Mouse (Mus musculus): ENCODE measurements at regions not wholly inside any gene's neighbourhood (a gene's known extent, or its start where the extent isn't known, plus 50 kb on each side); places are given as distances from the start of the nearest gene placed in this dataset.

DNA sequence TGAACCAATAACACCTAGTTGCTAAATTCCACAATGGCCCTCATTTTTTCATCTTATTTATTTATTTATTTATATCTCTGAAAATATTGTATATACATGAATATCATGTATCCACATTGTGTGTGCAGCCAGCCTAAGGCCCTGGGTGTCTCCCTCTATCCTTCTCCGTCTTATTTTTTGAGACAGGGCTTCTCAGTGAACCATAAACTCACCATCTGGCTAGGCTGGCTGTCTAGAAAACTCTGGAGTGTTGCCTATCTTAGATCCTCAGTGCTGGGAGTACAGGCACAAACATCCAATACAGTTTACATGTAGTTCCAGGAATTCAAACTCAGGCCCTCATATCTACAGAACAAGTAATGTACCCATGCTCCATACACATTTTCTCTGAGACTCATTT is 139.7 kb upstream of the Chrm2 start:
- no peak overlapping the region for H3K9ac ChIP-seq (ENCODE audit: low read length)
- no peaks in the 10 kb centered on the region for H3K9me3 ChIP-seq (ENCODE audit: control insufficient read depth, low read length)
- no peak for ATAC-seq (ENCODE audit: low FRiP score)
- no peaks in the 10 kb centered on the region for H3K36me3 ChIP-seq (ENCODE audit: control insufficient read depth, insufficient read depth, low read length)
- H3K27me3 ChIP-seq (ENCODE audit: control insufficient read depth, insufficient read depth, low read length), result no peaks in the 10 kb centered on the region
- no peaks in the 10 kb centered on the region for H3K4me1 ChIP-seq (ENCODE audit: control insufficient read depth, insufficient read depth, low read length)
- no peak overlapping the region for H3K27ac ChIP-seq (ENCODE audit: low read depth, low read length)
- WGBS, result 89% methylated on average over 1 of the region's 1 CpGs
- H3K4me3 ChIP-seq (ENCODE audit: low read depth, low read length), result no peak overlapping the region
- no peak overlapping the region for H3K4me2 ChIP-seq
- DNase-seq (ENCODE audit: low spot score, missing footprints), result no peak

DNA sequence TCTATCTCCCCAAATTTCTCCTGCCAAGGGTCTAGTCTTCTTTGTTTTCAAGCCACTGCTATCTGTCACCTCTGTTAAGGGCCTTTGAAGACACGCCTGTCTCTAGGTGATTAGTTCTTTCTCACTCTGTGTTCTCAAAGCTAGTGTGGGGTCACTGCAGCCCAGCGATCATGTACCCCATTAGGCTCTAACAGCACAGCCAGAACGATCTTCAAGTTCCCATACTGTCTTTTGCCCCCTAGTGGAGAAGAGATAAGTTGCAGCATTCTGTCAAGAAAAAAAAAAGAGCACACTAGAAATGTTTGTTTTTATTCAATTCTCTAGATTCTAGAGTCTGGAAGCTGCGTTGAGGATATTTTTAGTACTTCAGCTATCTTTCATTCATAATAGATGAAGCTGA is 138.8 kb upstream of the Chrm2 start:
- Histone ChIP-seq H3K9ac (ENCODE audit: low read length) (no peak overlapping the region), H3K9me3 (ENCODE audit: control insufficient read depth, low read length) (no peaks in the 10 kb centered on the region), H3K4me3 (ENCODE audit: low read depth, low read length) (no peak overlapping the region), H3K27ac (ENCODE audit: low read depth, low read length) (no peak overlapping the region), H3K27me3 (ENCODE audit: control insufficient read depth, insufficient read depth, low read length) (no peaks in the 10 kb centered on the region), H3K4me2 (no peak overlapping the region), H3K4me1 (ENCODE audit: control insufficient read depth, insufficient read depth, low read length) (no peaks in the 10 kb centered on the region), H3K36me3 (ENCODE audit: control insufficient read depth, insufficient read depth, low read length) (no peaks in the 10 kb centered on the region)
- DNase-seq (ENCODE audit: low spot score, missing footprints) (peak; percentile 89), ATAC-seq (ENCODE audit: low FRiP score) (0 out of 2 replicates have a peak, but pooled peaks have one; percentile 44)
- WGBS, result 34% methylated on average over 4 of the region's 4 CpGs

- whole genome bisulfite sequencing, result 91% methylated on average over 10 of the region's 10 CpGs
- no peaks in the 10 kb centered on the region for H3K36me3 ChIP-seq (ENCODE audit: control insufficient read depth, insufficient read depth, low read length)
- ATAC-seq (ENCODE audit: low FRiP score), result no peak
- H3K27ac ChIP-seq (ENCODE audit: low read depth, low read length), result no peak overlapping the region
- no peaks in the 10 kb centered on the region for H3K4me1 ChIP-seq (ENCODE audit: control insufficient read depth, insufficient read depth, low read length)
- H3K4me2 ChIP-seq, result no peak overlapping the region
- no peak overlapping the region for H3K4me3 ChIP-seq (ENCODE audit: low read depth, low read length)
- H3K9me3 ChIP-seq (ENCODE audit: control insufficient read depth, low read length), result no peaks in the 10 kb centered on the region
- no peak for DNase-seq (ENCODE audit: low spot score, missing footprints)
- H3K9ac ChIP-seq (ENCODE audit: low read length), result no peak overlapping the region
- H3K27me3 ChIP-seq (ENCODE audit: control insufficient read depth, insufficient read depth, low read length), result no peaks in the 10 kb centered on the region
Measured at GRCm38 (mm10) chr6:36266717-36267402, 121.0 kb upstream of the Chrm2 start.

DNA sequence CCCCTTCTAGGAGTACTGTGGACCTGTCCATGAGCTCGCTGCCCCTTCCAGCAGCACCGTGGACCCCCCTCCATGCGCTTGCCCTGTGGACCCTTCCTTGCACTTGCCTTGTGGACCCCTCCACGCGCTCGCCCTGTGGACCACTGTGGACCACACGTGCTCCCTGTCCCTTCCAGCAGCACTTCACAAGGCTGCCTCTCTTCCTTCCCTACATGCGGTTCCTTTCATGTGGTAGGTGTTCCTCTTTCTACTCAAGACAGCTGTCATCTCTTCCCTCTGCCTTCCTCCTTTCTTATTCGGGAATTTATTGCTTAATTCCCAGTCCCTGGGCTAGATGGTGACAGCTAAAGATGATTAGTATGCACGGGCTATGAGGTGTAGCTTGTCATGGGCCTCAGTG is 101.2 kb upstream of the Chrm2 start:
- DNase-seq (ENCODE audit: low spot score, missing footprints) (no peak), ATAC-seq (ENCODE audit: low FRiP score) (no peak)
- Histone ChIP-seq H3K4me2 (no peak overlapping the region), H3K9ac (ENCODE audit: low read length) (no peak overlapping the region), H3K36me3 (ENCODE audit: control insufficient read depth, insufficient read depth, low read length) (no peaks in the 10 kb centered on the region), H3K9me3 (ENCODE audit: control insufficient read depth, low read length) (no peaks in the 10 kb centered on the region), H3K27ac (ENCODE audit: low read depth, low read length) (no peak overlapping the region), H3K4me1 (ENCODE audit: control insufficient read depth, insufficient read depth, low read length) (no peaks in the 10 kb centered on the region), H3K27me3 (ENCODE audit: control insufficient read depth, insufficient read depth, low read length) (no peaks in the 10 kb centered on the region), H3K4me3 (ENCODE audit: low read depth, low read length) (no peak overlapping the region)
- 82% methylated on average over 10 of the region's 10 CpGs for WGBS

DNA sequence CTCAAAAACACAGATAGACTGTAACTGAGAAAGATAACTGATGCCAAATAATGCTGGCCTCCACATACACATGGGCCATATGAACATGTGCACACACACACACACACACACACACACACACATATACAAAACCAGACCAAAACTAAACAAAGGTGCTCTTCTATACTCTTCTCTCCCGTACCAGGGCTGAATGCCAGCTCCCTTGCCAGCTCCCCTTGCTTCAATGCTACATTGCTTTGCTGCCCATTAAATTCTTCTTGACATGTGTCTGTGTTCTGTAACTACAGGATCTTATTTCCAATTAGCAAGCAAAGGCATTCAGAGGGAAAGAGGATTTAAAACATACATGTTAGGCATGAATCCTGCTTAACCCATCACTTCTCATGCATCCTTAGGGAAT is 74.3 kb upstream of the Chrm2 start:
- H3K27me3 ChIP-seq (ENCODE audit: control insufficient read depth, insufficient read depth, low read length), result no peaks in the 10 kb centered on the region
- no peaks in the 10 kb centered on the region for H3K36me3 ChIP-seq (ENCODE audit: control insufficient read depth, insufficient read depth, low read length)
- ATAC-seq (ENCODE audit: low FRiP score), result no peak
- H3K27ac ChIP-seq (ENCODE audit: low read depth, low read length), result no peak overlapping the region
- H3K4me3 ChIP-seq (ENCODE audit: low read depth, low read length), result no peak overlapping the region
- WGBS, result 67% methylated on average over 1 of the region's 1 CpGs
- H3K4me1 ChIP-seq (ENCODE audit: control insufficient read depth, insufficient read depth, low read length), result no peaks in the 10 kb centered on the region
- peak; percentile 21 for DNase-seq (ENCODE audit: low spot score, missing footprints)
- H3K9me3 ChIP-seq (ENCODE audit: control insufficient read depth, low read length), result no peaks in the 10 kb centered on the region
- H3K4me2 ChIP-seq, result no peak overlapping the region
- no peak overlapping the region for H3K9ac ChIP-seq (ENCODE audit: low read length)

Data from midbrain, embryonic 11.5 days (tissue).